Mouse (Mus musculus) cerebellum, postnatal 36 days (tissue): Measurements from ENCODE around the gene Gm3327.
"Not testable (repeated sequence)": the region's sequence is repeated elsewhere in the genome, so short reads cannot be mapped to it uniquely, and the experiment has no call there.

Source experiments
- DNase-seq, 2 experiments: peaks; one replicate each; pipeline ENCODE4 v3.0.0; 2021 to 2022; ENCODE audit warnings: mixed read lengths in 2 of 2

Gene Gm3327

DNA sequence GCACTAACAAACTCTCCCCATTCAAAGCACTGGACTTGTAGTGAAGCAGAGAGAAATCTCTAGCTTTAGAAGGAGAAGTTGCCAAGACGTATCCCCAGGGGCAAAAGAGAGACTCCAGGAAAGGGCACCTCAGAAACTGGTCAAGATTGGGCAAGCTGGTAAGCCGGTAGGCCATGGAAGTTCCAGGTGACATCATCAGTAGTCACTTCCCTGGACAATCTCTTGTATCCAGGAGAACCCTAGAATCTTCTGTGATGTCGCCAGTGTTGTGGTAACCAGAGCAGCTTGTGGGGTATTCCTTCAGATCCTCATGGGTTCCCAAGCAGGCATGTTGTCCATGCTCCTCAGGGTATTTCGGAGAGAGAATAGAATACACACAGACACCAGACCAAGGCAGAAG, at the start of gene Gm3327:
Gm3327 (plus strand) TSS at position 301 of the 400 bp plus-strand sequence.
- not testable (repeated sequence) for DNase-seq

DNA sequence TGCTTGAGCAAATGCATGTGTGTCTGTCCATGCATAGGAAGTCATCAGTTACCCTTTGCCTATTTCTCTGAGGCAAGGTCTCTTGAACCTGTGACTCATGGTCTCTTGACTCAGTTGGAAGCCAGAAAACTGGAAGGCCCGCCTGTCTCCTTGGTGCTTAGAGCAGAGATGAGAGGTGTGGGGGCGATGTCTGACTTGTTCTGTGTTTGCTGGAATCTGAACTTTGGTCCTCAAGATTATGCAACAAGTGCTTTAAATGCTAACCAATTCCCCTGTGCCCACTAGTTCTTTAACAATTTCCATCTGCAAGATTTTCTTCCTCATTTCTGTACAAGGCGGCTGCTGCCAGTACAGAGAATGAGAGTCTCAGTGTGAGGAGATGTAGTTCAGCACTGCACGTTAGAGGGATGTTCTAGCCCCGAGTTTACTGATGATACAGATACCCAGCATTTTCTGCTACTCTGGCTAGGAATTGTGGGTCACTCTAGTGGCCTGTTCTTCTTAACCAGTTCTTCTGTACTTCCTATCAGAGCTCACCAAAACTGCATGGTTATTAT, 45.8 kb upstream of the Gm3327 start:
- DNase-seq = not testable (repeated sequence)

DNA sequence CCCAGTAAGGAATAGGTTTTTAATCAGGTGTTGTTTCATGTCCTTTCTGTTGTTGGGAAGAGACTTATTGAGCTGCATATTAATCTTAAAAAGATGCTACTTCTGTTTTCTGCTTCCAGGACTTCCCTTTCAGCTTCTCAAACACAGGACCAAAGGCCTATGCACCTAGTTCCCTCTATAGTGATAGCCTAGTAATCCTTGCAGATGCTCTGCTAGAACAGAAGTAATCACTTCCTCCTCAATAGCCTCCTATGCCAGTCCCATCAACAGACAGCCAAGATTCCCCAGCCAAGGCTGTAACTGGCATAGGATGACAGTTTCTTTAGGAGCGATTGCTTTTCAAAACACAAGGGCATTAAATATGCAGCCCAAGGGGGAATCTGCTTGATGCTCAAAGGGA, 37.1 kb upstream of the Gm3327 start:
- not testable (repeated sequence) for DNase-seq

DNA sequence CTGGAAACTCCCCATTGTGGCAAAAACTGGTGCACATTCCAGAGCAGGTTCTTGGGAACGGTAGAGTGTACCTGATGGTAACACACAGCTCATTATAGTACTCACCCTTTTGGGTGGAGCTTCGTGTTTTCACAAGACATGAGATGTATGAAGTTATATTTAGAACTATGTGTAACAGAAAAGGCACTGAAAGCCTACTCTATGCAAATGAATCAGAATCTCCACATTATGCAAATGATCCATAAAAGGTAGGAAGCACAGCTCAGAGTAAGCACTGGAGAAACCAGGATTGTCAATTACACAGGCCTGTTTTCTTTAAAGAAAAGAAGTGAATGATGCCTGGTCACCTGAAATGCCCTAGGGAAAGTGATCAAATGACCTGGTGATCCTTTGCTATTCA, 36.1 kb upstream of the Gm3327 start:
- DNase-seq = not testable (repeated sequence)

DNA sequence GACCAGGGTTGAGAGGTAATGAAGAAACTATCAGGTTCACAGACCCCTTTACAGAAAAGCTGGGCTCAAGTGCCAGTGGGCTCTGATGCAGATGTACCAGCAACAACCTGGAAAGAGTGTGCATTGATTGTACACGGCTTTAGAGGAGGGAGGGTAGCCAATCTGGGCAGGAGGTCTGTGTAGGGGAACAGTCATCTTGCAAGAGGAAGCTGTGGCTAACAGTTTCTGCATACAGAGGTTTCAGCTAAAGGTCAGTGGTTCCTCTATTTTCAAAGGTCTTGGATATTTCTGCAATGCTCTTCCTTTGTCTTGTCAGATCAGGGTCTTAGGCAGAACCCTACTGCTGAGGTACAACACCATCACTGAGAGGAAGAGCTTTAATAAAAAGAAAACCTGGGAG, 32.1 kb upstream of the Gm3327 start:
- DNase-seq = not testable (repeated sequence)

DNA sequence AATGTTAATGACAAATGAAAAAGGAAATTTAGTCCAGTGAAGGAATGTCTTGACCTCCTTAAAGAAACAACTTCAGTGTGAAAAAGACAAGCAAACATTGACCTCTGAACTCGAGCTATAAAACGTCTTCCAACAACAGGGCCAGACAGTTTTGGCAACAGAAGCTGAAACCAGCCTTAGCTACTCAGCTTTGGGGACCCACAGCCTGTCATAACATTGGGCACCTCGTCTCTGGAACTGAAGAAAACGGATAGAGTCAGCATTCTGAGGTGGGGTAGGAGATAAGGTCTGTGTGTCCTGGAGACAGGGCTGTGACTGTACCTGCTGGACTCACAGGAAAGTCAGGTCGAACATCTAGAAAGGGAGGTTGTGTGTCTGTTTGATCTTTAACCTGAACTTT, 29.2 kb upstream of the Gm3327 start:
- DNase-seq = not testable (repeated sequence)

DNA sequence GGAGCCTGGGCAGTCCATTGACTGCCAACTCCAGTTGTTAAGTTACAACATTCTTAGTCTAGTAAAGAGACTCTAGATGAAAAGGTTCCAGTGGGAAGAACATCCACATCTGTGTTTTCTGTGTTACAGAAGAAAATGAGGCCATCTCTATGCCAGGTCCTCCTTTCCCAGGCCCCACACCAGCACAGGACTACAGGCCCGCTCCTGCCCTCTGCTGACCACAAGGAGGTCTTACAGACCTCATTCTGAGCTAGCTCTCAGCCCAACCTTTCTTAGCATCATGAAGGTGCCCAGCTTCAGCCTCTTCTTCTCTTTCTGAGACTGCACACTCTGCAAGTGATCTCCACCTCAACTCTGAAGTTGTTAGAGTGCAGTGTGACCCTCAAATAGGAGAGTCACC, 23.6 kb upstream of the Gm3327 start:
- DNase-seq = not testable (repeated sequence)

DNA sequence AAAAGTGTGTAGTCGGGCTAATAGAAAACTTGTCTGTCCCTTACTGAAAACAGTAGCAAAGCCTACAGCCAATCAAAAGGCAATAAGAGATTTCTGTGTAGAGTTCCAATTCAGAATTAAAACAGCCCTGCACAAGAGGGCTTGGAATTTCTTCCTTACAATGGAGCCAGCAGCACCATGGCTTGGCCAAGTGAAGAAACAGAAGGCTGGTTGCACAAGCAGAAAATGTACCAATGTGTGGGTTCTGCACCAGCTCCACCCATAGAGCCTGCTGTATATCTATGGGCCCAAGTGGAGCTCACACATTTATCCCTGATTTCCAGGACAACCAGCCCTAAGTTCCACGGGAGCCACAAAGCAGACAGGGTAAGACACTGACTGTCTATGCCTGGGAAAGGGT, 21.3 kb upstream of the Gm3327 start, which contains the start of gene Ear2:
Ear2 (plus strand) TSS at position 301 of the 400 bp plus-strand sequence.
- DNase-seq = not testable (repeated sequence)

DNA sequence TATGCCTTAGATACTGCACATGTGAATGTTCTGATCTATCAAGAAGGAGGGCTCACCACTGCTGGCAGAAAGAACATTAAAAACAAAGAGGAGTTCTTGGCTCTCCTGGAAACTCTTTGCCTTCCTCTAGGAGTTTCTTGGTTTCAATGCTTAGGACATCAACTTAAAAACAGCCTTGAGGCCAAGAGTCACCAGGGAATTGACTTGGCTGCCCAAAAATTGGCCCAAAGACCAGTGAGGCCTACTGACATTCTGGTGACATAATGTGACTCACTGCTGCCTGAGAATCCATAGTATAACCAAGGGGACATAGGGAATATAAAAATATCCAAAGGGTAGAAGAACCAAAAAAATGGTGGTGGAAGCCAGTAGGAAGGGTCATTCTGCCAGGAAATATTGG, 12.7 kb upstream of the Gm3327 start:
- no peak for DNase-seq
